Mouse (Mus musculus) E14TG2a.4 (cell line): ENCODE measurements around the gene Sned1.

ENCODE experiments used
- CTCF ChIP-seq: conservative IDR thresholded peaks from 2 replicates; pipeline ENCODE4 v1.5.1; 2014; ENCODE audit warnings: low read length
- NANOG ChIP-seq: IDR thresholded peaks from 2 replicates; pipeline ENCODE4 v1.6.1; 2014; ENCODE audit warnings: borderline replicate concordance, low read length, mixed read lengths
- POU5F1 ChIP-seq: IDR thresholded peaks from 2 replicates; pipeline ENCODE4 v1.6.1; 2014; ENCODE audit warnings: low read length, borderline replicate concordance

GRCm38 (mm10) chr1:93238201-93238600 is 2.6 kb downstream of the Sned1 start:
- TF ChIP-seq CTCF (peak; percentile 37), POU5F1 (no peak), NANOG (no peak)
